Mouse (Mus musculus) midbrain, embryonic 10.5 days (tissue): ENCODE data around the gene Etnk1. TPM values are rescaled to one million over a fixed set of nuclear protein-coding genes. Genes with fewer than 3 reads are reported as not detected.

ENCODE experiments used
- DNase-seq: peaks from one replicate; pipeline ENCODE4 v3.0.0-alpha.2; 2017; ENCODE audit warnings: low spot score
- H3K27ac ChIP-seq: fragments of 300-500 bp; sonication (generic); replicated peaks from 2 replicates; pipeline ENCODE4 v1.5.1; 2016; ENCODE audit warnings: mild to moderate bottlenecking
- H3K27me3 ChIP-seq: fragments of 300-500 bp; sonication (generic); 2 replicates; pipeline ENCODE4 v1.6.1; 2016; ENCODE audit warnings: low read depth, mild to moderate bottlenecking; ENCODE audit not compliant: poor library complexity, severe bottlenecking
- H3K36me3 ChIP-seq: fragments of 300-500 bp; sonication (generic); 2 replicates; pipeline ENCODE4 v1.6.1; 2016; ENCODE audit warnings: mild to moderate bottlenecking, moderate library complexity
- H3K4me1 ChIP-seq: fragments of 300-500 bp; sonication (generic); 2 replicates; pipeline ENCODE4 v1.6.1; 2016
- H3K4me3 ChIP-seq: fragments of 300-500 bp; sonication (generic); 2 replicates; pipeline ENCODE4 v1.5.1; 2016; ENCODE audit warnings: mild to moderate bottlenecking, moderate library complexity
- H3K9me3 ChIP-seq: fragments of 300-500 bp; sonication (generic); replicated peaks from 2 replicates; pipeline ENCODE4 v1.6.1; 2016; ENCODE audit warnings: mild to moderate bottlenecking
- WGBS: fragments of 180-500 bp; shearing (Covaris S2); methylation state at CpG from one replicate; pipeline ENCODE4 v1.1.7; 2016; 5-methylcytosine and 5-hydroxymethylcytosine counted together
- polyA plus RNA-seq: library from polyadenylated mRNA; unstranded; fragments of >200 nt; fragmentation: Nextera tagmentation; extraction: Ambion mirVana; gene quantifications from 2 replicates; pipeline ENCODE4 v1.2.1, GENCODE M21; 2016

The Etnk1 gene
- polyA plus RNA-seq, 1 experiment from 2014 or later, result 21.0 TPM

- 46% methylated on average over 2 of the region's 2 CpGs for WGBS
- DNase-seq, result no peak
Observed at GRCm38 (mm10) chr6:143153160-143153559, 13.9 kb upstream of the Etnk1 start.

DNA sequence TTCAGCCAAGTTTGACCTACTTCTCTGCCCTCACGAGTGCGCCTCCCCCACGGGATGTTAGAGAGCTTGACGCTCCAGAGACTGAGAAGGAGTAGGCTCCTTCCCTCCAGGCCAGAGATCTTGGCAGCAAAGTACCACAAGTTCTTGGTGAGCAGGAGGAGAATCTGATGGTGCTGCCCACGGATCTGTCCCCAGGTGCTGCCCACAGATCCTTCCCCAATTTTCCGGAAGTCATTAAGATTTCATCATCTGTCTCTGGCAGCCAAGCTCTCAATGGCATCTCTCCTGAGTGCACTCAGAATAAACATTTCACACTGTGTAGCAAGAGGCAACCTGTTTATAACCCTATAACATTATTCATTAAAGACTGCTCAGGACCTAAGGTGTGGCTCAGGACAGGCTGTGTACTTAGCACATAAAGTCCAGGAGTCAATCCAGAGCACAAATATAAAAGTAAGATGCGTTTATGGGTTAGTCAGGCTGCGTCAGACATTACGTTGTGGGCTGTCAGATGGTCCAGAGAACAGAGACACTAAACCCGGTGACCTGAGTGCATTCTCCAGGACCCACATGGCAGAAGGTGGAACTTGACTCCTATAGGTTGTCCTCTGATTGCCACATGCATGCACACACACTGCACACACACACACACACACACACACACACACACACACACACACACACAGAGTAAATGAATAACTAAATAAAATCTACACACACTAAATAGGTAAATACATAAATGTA lies 13.1 kb upstream of the Etnk1 start:
- no peak overlapping the region for H3K4me3 ChIP-seq
- no peak for DNase-seq
- 87% methylated on average over 10 of the region's 10 CpGs for WGBS
- no peak overlapping the region for H3K27ac ChIP-seq
- peaks cover 7% of the 10 kb centered on the region for H3K4me1 ChIP-seq
- no peaks in the 10 kb centered on the region for H3K27me3 ChIP-seq
- no peaks in the 10 kb centered on the region for H3K36me3 ChIP-seq
- no peaks in the 10 kb centered on the region for H3K9me3 ChIP-seq

More at GRCm38 (mm10) chr6:143153160-143153559, 13.9 kb upstream of the Etnk1 start:
- no peaks in the 10 kb centered on the region for H3K9me3 ChIP-seq
- no peak overlapping the region for H3K27ac ChIP-seq
- H3K27me3 ChIP-seq, result no peaks in the 10 kb centered on the region
- peaks cover 7% of the 10 kb centered on the region for H3K4me1 ChIP-seq
- H3K4me3 ChIP-seq, result no peak overlapping the region
- no peaks in the 10 kb centered on the region for H3K36me3 ChIP-seq

DNA sequence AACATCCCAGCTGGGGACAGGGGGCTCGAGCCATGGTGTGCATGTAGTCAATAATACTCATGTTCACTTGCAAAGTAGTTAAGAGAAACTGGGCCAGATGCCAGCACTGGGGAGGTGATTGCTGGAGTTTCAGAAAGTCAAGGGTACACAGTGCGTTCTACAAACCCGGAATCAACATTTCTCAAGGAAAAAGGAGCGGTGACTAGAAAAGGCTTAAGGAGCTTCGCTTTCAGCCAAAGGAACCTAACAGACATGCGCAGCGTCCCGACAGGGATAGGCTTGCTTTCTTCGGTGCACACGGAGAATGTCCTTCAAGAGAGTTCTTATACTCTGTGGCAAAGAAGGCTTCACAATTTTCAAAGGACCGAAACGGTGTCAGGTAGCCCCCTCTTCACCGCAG lies 12.1 kb upstream of the Etnk1 start:
- WGBS, result 89% methylated on average over 13 of the region's 13 CpGs

GRCm38 (mm10) chr6:143155996-143156395 lies 11.0 kb upstream of the Etnk1 start:
- Histone ChIP-seq H3K27ac (no peak overlapping the region), H3K9me3 (no peaks in the 10 kb centered on the region), H3K4me3 (no peak overlapping the region), H3K27me3 (no peaks in the 10 kb centered on the region), H3K36me3 (no peaks in the 10 kb centered on the region), H3K4me1 (peaks cover 7% of the 10 kb centered on the region)
- no peak for DNase-seq
- 80% methylated on average over 1 of the region's 1 CpGs for WGBS

More for the DNA sequence above, 12.1 kb upstream of the Etnk1 start:
- H3K36me3 ChIP-seq, result no peaks in the 10 kb centered on the region
- H3K27ac ChIP-seq, result no peak overlapping the region
- H3K27me3 ChIP-seq, result no peaks in the 10 kb centered on the region
- no peak for DNase-seq
- no peak overlapping the region for H3K4me3 ChIP-seq
- peaks cover 7% of the 10 kb centered on the region for H3K4me1 ChIP-seq
- no peaks in the 10 kb centered on the region for H3K9me3 ChIP-seq

DNA sequence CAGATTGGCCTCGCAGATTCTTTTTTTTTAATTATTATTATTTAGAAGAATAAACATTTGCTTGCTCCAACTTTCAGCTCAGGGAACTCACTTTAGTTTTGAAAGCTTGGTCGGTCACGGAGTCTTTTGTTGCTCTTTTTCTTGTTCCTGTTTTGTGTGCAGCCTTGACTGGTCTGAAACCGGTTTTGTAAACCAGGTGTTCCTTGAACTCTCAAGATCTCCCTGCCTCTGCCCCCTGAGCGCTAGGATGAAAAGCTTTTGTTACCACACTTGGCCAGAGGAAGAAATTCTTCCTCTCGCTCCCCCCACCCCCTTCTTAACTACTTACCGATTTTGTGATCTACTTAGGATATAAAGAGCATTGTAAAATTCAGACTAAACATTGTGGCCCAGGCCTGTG lies 10.3 kb upstream of the Etnk1 start:
- 86% methylated on average over 7 of the region's 7 CpGs for WGBS
- H3K4me3 ChIP-seq, result no peak overlapping the region

GRCm38 (mm10) chr6:143157401-143157800 lies 9.6 kb upstream of the Etnk1 start:
- H3K27ac ChIP-seq, result no peak overlapping the region
- DNase-seq, result no peak
- H3K9me3 ChIP-seq, result no peaks in the 10 kb centered on the region
- no peak overlapping the region for H3K4me3 ChIP-seq
- 86% methylated on average over 8 of the region's 8 CpGs for WGBS
- H3K36me3 ChIP-seq, result no peaks in the 10 kb centered on the region
- no peaks in the 10 kb centered on the region for H3K27me3 ChIP-seq
- H3K4me1 ChIP-seq, result peaks cover 5% of the 10 kb centered on the region

More for the DNA sequence above, 10.3 kb upstream of the Etnk1 start:
- Histone ChIP-seq H3K36me3 (no peaks in the 10 kb centered on the region), H3K4me1 (peaks cover 7% of the 10 kb centered on the region), H3K9me3 (no peaks in the 10 kb centered on the region), H3K27me3 (no peaks in the 10 kb centered on the region), H3K27ac (no peak overlapping the region)
- DNase-seq, result no peak

GRCm38 (mm10) chr6:143160572-143161231 lies 6.3 kb upstream of the Etnk1 start:
- Histone ChIP-seq H3K4me1 (0 out of 2 replicates have a peak, but pooled peaks cover 3% of the 10 kb centered on the region), H3K27me3 (peaks cover 21% of the 10 kb centered on the region), H3K9me3 (no peaks in the 10 kb centered on the region), H3K27ac (no peak overlapping the region), H3K4me3 (no peak overlapping the region), H3K36me3 (no peaks in the 10 kb centered on the region)
- 95% methylated on average over 6 of the region's 6 CpGs for WGBS
- no peak for DNase-seq

GRCm38 (mm10) chr6:143162161-143162877 lies 4.7 kb upstream of the Etnk1 start:
- Histone ChIP-seq H3K27me3 (peaks cover 28% of the 10 kb centered on the region), H3K4me3 (no peak overlapping the region), H3K4me1 (peaks cover 16% of the 10 kb centered on the region), H3K36me3 (no peaks in the 10 kb centered on the region), H3K9me3 (no peaks in the 10 kb centered on the region), H3K27ac (no peak overlapping the region)
- WGBS, result 65% methylated on average over 11 of the region's 12 CpGs
- DNase-seq, result no peak

GRCm38 (mm10) chr6:143163956-143164905 lies 2.8 kb upstream of the Etnk1 start:
- no peaks in the 10 kb centered on the region for H3K9me3 ChIP-seq
- 86% methylated on average over 15 of the region's 15 CpGs for WGBS
- peaks cover 28% of the 10 kb centered on the region for H3K27me3 ChIP-seq
- no peak for DNase-seq
- no peaks in the 10 kb centered on the region for H3K36me3 ChIP-seq
- peaks cover 35% of the 10 kb centered on the region for H3K4me1 ChIP-seq
- no peak overlapping the region for H3K4me3 ChIP-seq
- H3K27ac ChIP-seq, result no peak overlapping the region

GRCm38 (mm10) chr6:143164906-143165255 lies 2.1 kb upstream of the Etnk1 start:
- 82% methylated on average over 8 of the region's 8 CpGs for WGBS
- peaks cover 28% of the 10 kb centered on the region for H3K27me3 ChIP-seq
- no peak overlapping the region for H3K27ac ChIP-seq
- H3K4me3 ChIP-seq, result no peak overlapping the region
- H3K36me3 ChIP-seq, result 0 out of 2 replicates have a peak, but pooled peaks cover 2% of the 10 kb centered on the region
- peaks cover 41% of the 10 kb centered on the region for H3K4me1 ChIP-seq
- DNase-seq, result no peak
- no peaks in the 10 kb centered on the region for H3K9me3 ChIP-seq

- 0 out of 2 replicates have a peak, but pooled peaks cover 2% of the 10 kb centered on the region for H3K36me3 ChIP-seq
- DNase-seq, result no peak
- 69% methylated on average over 15 of the region's 15 CpGs for WGBS
- H3K4me3 ChIP-seq, result peak overlapping the region; percentile 90
- H3K27me3 ChIP-seq, result peaks cover 28% of the 10 kb centered on the region
- peaks cover 43% of the 10 kb centered on the region for H3K4me1 ChIP-seq
- H3K9me3 ChIP-seq, result no peaks in the 10 kb centered on the region
- no peak overlapping the region for H3K27ac ChIP-seq
Observed at GRCm38 (mm10) chr6:143165404-143166257, 1.4 kb upstream of the Etnk1 start.
